16 mouse cellular contexts compared by ENCODE assay signal in the genomic region with DNA sequence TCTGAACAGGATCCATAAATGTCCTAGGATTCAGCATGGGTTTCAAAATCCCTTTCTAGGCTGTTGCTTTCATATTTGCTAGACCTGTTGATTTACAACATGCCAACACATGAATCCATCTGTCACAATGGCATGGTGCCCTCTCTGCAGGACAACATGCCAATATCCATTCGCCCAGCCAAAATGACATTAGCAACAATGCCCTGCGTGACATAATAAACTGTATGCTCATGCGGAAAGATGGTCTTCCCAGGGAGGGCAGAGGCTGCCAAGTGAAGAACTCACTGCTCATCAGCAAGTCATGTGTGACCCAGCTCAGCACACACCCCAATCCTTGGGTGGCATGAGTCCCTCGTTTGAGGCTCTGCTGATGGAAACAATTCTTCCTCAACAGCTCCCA. TPM values are rescaled to one million over a fixed set of nuclear protein-coding genes. Genes with fewer than 3 reads are reported as not detected.
DNase-seq lines count a peak whose midpoint lies in the region; ATAC-seq and TF ChIP-seq lines count a peak whose summit lies in the region.
"Had no signal": no experiment of that assay in that cellular context is flagged by ENCODE, and none has a peak within 500 bp of the region (broad histone marks: within the 10 kb centered on the region; RNA-seq: fewer than 3 reads in every experiment).

No protein-coding gene starts in this region.

- no peak overlapping the region for H3K4me3 ChIP-seq in forebrain, postnatal 0 days (ENCODE audit: low read depth, low read length)
- no peak overlapping the region for H3K4me3 ChIP-seq in forebrain, embryonic 15.5 days
- H3K4me3 ChIP-seq in layer of hippocampus, adult 2 months, result no peak overlapping the region
- H3K4me3 ChIP-seq: heart, embryonic 12.5 days; midbrain, embryonic 10.5 days had no signal

- H3K9ac ChIP-seq in forebrain, postnatal 0 days, result no peak overlapping the region
- no peak overlapping the region for H3K9ac ChIP-seq in forebrain, embryonic 15.5 days (replicated peaks)
- H3K9ac ChIP-seq: heart, embryonic 12.5 days had no signal

- 56% methylated on average over 4 of the region's 4 CpGs for WGBS in forebrain, postnatal 0 days
- WGBS in forebrain, embryonic 15.5 days, result 62% methylated on average over 4 of the region's 4 CpGs

- H3K36me3 ChIP-seq in forebrain, postnatal 0 days (ENCODE audit: insufficient read depth), result no peaks in the 10 kb centered on the region
- H3K36me3 ChIP-seq in forebrain, embryonic 15.5 days, result no peaks in the 10 kb centered on the region
- H3K36me3 ChIP-seq: heart, embryonic 12.5 days; midbrain, embryonic 10.5 days had no signal

- H3K27ac ChIP-seq in forebrain, postnatal 0 days (ENCODE audit: low read depth, low read length), result no peak overlapping the region
- H3K27ac ChIP-seq in forebrain, embryonic 15.5 days (replicated peaks), result no peak overlapping the region
- H3K27ac ChIP-seq in layer of hippocampus, adult 2 months, result no peak overlapping the region
- H3K27ac ChIP-seq: midbrain, embryonic 10.5 days had no signal

- H3K27me3 ChIP-seq in forebrain, postnatal 0 days (ENCODE audit: insufficient read depth, low read length), result no peaks in the 10 kb centered on the region
- no peaks in the 10 kb centered on the region for H3K27me3 ChIP-seq in forebrain, embryonic 15.5 days
- H3K27me3 ChIP-seq: heart, embryonic 12.5 days had no signal

- TF ChIP-seq CTCF in forebrain, postnatal 0 days (IDR thresholded peaks at IDR 0.05; ENCODE audit: low read depth), result no peak
- no peak for TF ChIP-seq CTCF in layer of hippocampus, adult 2 months (conservative IDR thresholded peaks at IDR 0.05)

- ATAC-seq in forebrain, postnatal 0 days, result no peak
- ATAC-seq in forebrain, embryonic 15.5 days (replicated peaks), result no peak
- ATAC-seq: intestine, postnatal 0 days had no signal

- no peaks in the 10 kb centered on the region for H3K9me3 ChIP-seq in forebrain, postnatal 0 days (ENCODE audit: low read length)
- no peaks in the 10 kb centered on the region for H3K9me3 ChIP-seq in forebrain, embryonic 15.5 days
- H3K9me3 ChIP-seq: heart, embryonic 12.5 days; midbrain, embryonic 10.5 days had no signal

- peak; percentile 43 for DNase-seq in forebrain, postnatal 0 days
- peak; percentile 59 to 63 for DNase-seq in layer of hippocampus, postnatal 10 days (ENCODE audit: low spot score in 2 of 2)
- no peak for DNase-seq in layer of hippocampus, adult 2 months (ENCODE audit: low spot score in 2 of 2)
- peak; percentile 68 for DNase-seq in cerebellum, adult 11 months
- peak; percentile 97 to 98 for DNase-seq in cerebellum, postnatal 14 days
- no peak for DNase-seq in ovary, postnatal 36 days (ENCODE audit: low spot score)
- DNase-seq in kidney, adult 18-20 months, result no peak
- DNase-seq: adrenal gland, postnatal 10 days; heart, postnatal 36 days; kidney, postnatal 10 days; lung, adult 2 months; lung, postnatal 4 days had no signal

- 0 out of 2 replicates have a peak, but pooled peaks cover 3% of the 10 kb centered on the region for H3K4me1 ChIP-seq in forebrain, postnatal 0 days (ENCODE audit: insufficient read depth)
- H3K4me1 ChIP-seq in forebrain, embryonic 15.5 days, result no peaks in the 10 kb centered on the region
- H3K4me1 ChIP-seq: heart, embryonic 12.5 days had no signal

- H3K4me2 ChIP-seq in forebrain, postnatal 0 days (ENCODE audit: low read depth), result no peak overlapping the region
- H3K4me2 ChIP-seq in forebrain, embryonic 15.5 days (replicated peaks), result no peak overlapping the region
- H3K4me2 ChIP-seq: heart, embryonic 12.5 days had no signal

RNA-seq across cellular contexts. Expression of a gene that starts 38.8 kb away (rescaled TPM):
- total RNA-seq in forebrain, postnatal 0 days (2014; rRNA removed), result 131 and 161 TPM in 2 replicates
- 117 TPM in 2 replicates for polyA plus RNA-seq in forebrain, postnatal 0 days (2015; fragmentation: Nextera tagmentation; extraction: Ambion mirVana)
- polyA plus RNA-seq in forebrain, embryonic 15.5 days (2015; fragmentation: Nextera tagmentation; extraction: Ambion mirVana), result 129 and 134 TPM in 2 replicates
- total RNA-seq in layer of hippocampus, postnatal 10 days (2021), result 100 to 1,000 TPM in 1 of 2 experiments, 10 to 100 TPM in 1; 94.5 to 111 TPM
- 100 to 1,000 TPM in 1 of 2 experiments, 10 to 100 TPM in 1; 91.1 to 103 TPM for total RNA-seq in layer of hippocampus, adult 2 months (2021)

Comparison
In these comparisons a context has a peak if more than half of its experiments do, and no peak if none do; other contexts are left out.
1. DNase-seq: peak in forebrain, postnatal 0 days (single experiment), layer of hippocampus, postnatal 10 days (2 of 2), cerebellum, adult 11 months (single experiment) and cerebellum, postnatal 14 days (2 of 2); none in layer of hippocampus, adult 2 months (0 of 2), ovary, postnatal 36 days (single experiment) and kidney, adult 18-20 months (single experiment).